Mouse (Mus musculus): ENCODE results near the gene Siglec1.
"Not testable (repeated sequence)": the region's sequence is repeated elsewhere in the genome, so short reads cannot be mapped to it uniquely, and the experiment has no call there.

Siglec1 gene

GRCm38 (mm10) chr2:131086667-131087390 is at the start of gene Siglec1:
Gene Siglec1 (minus strand): TSS chr2:131086765.
- no peak for DNase-seq (ENCODE audit: low read depth in 2 of 2, low spot score in 2 of 2)

- DNase-seq (ENCODE audit: low read depth in 2 of 2, low spot score in 2 of 2) = no peak
These were observed 49.1 kb upstream of the Siglec1 start for GRCm38 (mm10) chr2:131135521-131136139.

GRCm38 (mm10) chr2:131134826-131135400 is 48.3 kb upstream of the Siglec1 start:
- no peak for DNase-seq (ENCODE audit: low read depth in 2 of 2, low spot score in 2 of 2)

- no peak for DNase-seq (ENCODE audit: low read depth in 2 of 2, low spot score in 2 of 2)
These were observed 47.8 kb upstream of the Siglec1 start for GRCm38 (mm10) chr2:131134381-131134780.

- DNase-seq (ENCODE audit: low read depth in 2 of 2, low spot score in 2 of 2) = no peak
These were observed 46.5 kb upstream of the Siglec1 start, which contains the start of gene Gm11037 for GRCm38 (mm10) chr2:131132930-131133547. Gene Gm11037 (plus strand): TSS chr2:131133497.

GRCm38 (mm10) chr2:131132111-131132888 is 45.7 kb upstream of the Siglec1 start:
- DNase-seq (ENCODE audit: low read depth in 2 of 2, low spot score in 2 of 2) = no peak

- no peak for DNase-seq (ENCODE audit: low read depth in 2 of 2, low spot score in 2 of 2)
These were observed 44.3 kb upstream of the Siglec1 start for GRCm38 (mm10) chr2:131130849-131131248.

- no peak for DNase-seq (ENCODE audit: low read depth in 2 of 2, low spot score in 2 of 2)
These were observed 43.3 kb upstream of the Siglec1 start for GRCm38 (mm10) chr2:131129836-131130235.

GRCm38 (mm10) chr2:131128636-131129157 is 42.1 kb upstream of the Siglec1 start:
- no peak for DNase-seq (ENCODE audit: low read depth in 2 of 2, low spot score in 2 of 2)

GRCm38 (mm10) chr2:131128211-131128610 is 41.6 kb upstream of the Siglec1 start:
- DNase-seq (ENCODE audit: low read depth in 2 of 2, low spot score in 2 of 2) = no peak

- no peak for DNase-seq (ENCODE audit: low read depth in 2 of 2, low spot score in 2 of 2)
These were observed 40.7 kb upstream of the Siglec1 start, which contains the start of gene Hspa12b for GRCm38 (mm10) chr2:131127161-131127730. Gene Hspa12b (plus strand): TSS chr2:131127280.

- DNase-seq (ENCODE audit: low read depth in 2 of 2, low spot score in 2 of 2) = no peak
These were observed 39.6 kb upstream of the Siglec1 start for GRCm38 (mm10) chr2:131125964-131126815.

- DNase-seq (ENCODE audit: low read depth in 2 of 2, low spot score in 2 of 2) = no peak
These were observed 38.8 kb upstream of the Siglec1 start for GRCm38 (mm10) chr2:131125157-131125963.

GRCm38 (mm10) chr2:131124166-131124565 is 37.6 kb upstream of the Siglec1 start:
- DNase-seq (ENCODE audit: low read depth in 2 of 2, low spot score in 2 of 2) = no peak

GRCm38 (mm10) chr2:131118968-131119574 is 32.5 kb upstream of the Siglec1 start:
- DNase-seq (ENCODE audit: low read depth in 2 of 2, low spot score in 2 of 2) = no peak

- DNase-seq (ENCODE audit: low read depth in 2 of 2, low spot score in 2 of 2) = no peak
These were observed 19.4 kb upstream of the Siglec1 start for GRCm38 (mm10) chr2:131105989-131106388.

GRCm38 (mm10) chr2:131105061-131105460 is 18.5 kb upstream of the Siglec1 start:
- DNase-seq (ENCODE audit: low read depth in 2 of 2, low spot score in 2 of 2) = not testable (repeated sequence)

- DNase-seq (ENCODE audit: low read depth in 2 of 2, low spot score in 2 of 2) = no peak
These were observed 17.5 kb upstream of the Siglec1 start for GRCm38 (mm10) chr2:131104021-131104420.
